Mouse (Mus musculus) embryonic fibroblast, embryonic 13.5 days (primary cell): ENCODE results near the gene Ccin.

Experiments
- CTCF ChIP-seq: IDR thresholded peaks from 2 replicates; pipeline ENCODE4 v1.5.1; 2011; ENCODE audit warnings: mild to moderate bottlenecking, control low read depth, low read length, moderate library complexity, borderline replicate concordance; ENCODE audit not compliant: insufficient read depth
- POLR2A ChIP-seq: IDR thresholded peaks from 2 replicates; pipeline ENCODE4 v1.6.1; 2011; ENCODE audit warnings: low read depth, mild to moderate bottlenecking, control low read depth, low read length, moderate library complexity

DNA sequence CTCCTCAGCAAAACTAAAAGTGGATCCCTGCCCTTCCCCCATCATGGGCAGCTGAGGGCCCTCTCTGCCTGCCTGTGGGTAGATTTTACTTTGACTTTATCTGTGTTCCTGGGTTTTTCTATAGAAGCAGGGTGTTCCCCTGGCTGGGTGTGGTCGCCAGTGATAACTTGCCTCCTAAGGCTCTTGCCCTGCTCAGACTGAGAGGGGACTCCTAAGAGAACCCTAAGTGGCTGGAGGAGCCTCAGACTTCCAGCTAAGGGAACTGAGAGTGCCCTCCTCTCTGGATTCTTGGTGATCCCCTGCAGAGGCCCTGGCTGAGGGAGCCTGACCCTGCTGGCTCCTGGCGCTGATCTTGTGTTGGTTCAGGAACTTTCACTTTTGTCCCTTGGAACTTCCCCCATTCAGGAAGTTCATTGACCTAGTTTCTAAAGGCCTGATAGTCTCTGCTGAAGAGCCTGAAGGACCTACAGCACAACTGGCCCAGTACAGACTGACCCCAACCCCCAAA is 18.9 kb upstream of the Ccin start:
- TF ChIP-seq POLR2A: no peak
- no peak for TF ChIP-seq CTCF
